Mouse (Mus musculus) liver, embryonic 18 days (tissue): ENCODE data around the gene Coa3. TPM values are rescaled to one million over a fixed set of nuclear protein-coding genes. Genes with fewer than 3 reads are reported as not detected.

ENCODE experiments used
- polyA plus RNA-seq: library from polyadenylated mRNA; depleted of rRNA; stranded (reverse); fragments of >200 nt; gene quantifications from 2 replicates; pipeline ENCODE4 v1.2.3, GENCODE M21; 2012; rRNA removed

Gene Coa3
- 47.0 and 49.6 TPM in 2 replicates for polyA plus RNA-seq

DNA sequence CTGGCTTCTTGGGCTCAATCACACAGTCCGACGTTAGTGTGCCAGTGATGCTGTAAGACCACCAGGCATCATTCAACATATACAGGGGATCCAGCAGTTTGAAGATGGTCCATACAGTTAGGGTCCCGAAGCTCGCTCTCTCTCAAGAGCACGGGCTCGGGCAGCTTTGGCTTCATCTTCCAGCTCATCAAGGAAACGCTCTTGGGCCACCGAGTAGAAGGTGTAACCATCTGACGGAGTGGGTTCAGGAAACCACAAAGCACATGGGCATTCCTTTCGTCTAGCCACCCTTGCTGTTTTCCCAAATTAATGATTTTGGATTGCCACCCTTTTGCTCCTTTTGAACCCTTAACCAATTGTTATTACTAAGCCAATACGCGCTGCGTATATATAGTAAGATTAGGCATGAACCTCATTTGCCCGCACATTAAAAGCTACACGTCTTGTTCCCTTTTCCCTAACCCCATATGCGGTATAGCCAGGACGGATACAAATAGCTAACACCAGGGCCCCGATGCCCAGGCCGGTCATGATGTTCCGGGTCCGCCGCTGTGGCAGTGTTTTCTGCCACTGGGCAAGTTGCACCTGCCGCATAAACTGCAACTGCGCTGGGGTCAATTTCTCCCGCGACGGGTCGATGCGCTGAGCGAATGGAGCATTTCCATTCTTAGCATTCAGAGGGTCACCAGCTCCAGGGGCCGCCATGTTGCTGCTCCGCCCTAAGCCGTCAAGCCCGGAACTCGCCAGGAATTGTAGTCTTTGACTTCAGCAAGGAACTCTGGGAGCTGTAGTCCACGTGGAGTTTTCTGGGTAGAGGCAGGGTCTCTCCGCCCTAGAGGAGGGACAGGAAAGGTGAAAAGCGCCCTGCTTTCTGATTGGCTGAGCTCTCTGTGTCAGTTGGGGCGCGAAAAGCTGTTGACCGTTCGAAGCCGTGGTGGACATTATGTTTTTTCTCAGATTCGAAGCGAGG is at the start of gene Coa3, which contains the start of gene Cntd1:
Gene Coa3 (minus strand): TSS at position 892 of the 970 bp plus-strand sequence.
Gene Cntd1 (plus strand): TSS at position 790 of the 970 bp plus-strand sequence.

DNA sequence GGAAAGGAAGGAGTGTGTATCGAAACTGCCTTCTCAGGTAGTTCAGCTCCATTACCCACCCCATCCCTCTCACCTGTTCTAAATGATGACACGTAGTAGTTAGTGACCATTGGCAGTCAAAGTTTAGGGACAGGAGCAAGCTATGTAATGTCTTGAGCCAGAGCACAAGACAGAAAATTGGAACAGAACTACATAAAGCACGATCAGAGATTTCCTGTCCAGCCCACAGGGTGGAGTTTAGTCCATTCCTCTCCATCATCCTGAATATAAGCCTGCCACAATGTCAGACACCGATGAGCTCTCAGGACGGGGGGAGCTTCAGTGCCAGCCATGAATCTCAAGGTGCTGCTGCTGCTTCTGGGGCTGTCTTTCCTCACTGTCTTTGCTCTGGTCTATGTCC is 45.8 kb upstream of the Coa3 start, which contains the start of gene Aoc2:
Gene Aoc2 (plus strand): TSS at position 301 of the 400 bp plus-strand sequence.

DNA sequence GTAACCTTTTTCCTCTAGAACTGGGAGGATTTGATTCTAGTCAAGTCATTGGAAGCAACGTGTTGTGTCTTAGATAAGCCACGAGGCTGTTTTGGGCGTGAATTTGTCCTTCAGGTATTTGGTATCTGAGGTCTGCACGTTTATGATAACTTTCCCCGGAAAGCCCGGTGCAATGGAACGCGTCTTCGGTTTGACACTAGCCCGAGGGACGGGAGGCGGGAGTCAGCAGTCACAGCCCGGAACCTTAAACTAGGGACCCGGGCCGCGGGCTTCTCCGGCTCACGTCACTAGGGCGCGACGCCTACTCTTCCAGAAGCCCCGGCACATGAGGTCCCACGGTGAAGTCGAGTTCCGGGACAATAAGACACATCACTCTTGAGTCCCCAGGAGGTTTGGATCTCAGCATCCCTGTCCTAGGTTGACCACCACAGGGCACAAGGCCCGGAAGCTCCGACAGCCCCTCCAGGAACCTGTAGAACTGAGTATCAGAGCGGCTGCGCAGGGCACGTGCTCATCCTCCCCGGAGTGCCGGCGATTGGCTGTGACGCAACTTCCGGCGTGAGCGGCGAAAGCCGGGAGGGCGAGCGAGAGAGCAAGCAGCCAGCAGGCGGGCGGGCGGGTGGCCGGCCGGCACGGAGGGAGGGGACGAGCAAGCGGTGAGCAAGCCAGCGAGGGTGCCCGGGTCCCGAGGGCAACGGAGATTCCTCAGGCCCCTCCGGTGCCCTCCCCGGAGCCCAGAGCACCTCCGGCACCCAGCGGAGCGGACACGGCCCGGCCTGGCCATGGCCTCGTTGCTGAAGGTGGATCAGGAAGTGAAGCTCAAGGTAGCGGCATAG is 37.0 kb upstream of the Coa3 start, which contains the start of gene Psme3:
Gene Psme3 (plus strand): TSS at position 549 of the 836 bp plus-strand sequence.

DNA sequence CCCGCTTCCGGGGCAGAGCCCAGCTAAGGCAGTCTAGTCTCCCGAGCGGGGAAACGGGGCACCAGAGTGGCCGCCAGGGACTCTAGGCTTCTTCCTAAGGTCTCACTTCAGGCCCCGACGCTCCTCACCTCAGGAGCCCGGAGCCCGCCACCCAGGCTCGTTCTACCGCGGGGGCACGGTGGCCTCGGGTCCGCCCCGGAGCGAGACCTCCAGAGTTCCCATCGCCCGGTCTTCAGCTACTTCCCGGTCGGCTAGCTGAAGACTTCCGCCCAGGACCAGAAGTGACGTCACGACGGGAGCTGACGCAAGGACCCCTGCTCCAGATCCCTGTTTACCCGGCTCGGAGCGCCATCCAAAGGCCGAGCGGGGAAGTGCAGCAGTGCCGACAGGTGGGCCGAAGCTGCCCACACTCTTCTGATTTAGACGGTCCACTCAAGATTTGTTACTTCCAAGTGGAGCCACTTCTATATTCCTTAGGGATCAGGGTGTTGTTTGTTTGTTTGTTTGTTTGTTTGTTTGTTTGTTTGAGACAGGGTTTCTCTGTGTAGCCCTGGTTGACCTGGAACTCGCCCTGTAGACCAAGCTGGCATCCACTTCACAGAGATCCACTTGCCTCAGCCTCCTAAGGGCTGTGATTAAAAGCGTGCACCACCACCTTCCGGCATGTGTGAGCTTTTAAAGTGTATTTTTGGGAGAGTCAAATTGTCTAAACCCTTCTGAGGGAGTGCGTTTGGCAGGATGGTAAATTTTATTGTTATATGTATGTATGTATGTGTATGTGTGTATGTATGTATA is 23.3 kb upstream of the Coa3 start, which contains the start of gene Becn1:
Gene Becn1 (minus strand): TSS at position 283 of the 795 bp plus-strand sequence.

DNA sequence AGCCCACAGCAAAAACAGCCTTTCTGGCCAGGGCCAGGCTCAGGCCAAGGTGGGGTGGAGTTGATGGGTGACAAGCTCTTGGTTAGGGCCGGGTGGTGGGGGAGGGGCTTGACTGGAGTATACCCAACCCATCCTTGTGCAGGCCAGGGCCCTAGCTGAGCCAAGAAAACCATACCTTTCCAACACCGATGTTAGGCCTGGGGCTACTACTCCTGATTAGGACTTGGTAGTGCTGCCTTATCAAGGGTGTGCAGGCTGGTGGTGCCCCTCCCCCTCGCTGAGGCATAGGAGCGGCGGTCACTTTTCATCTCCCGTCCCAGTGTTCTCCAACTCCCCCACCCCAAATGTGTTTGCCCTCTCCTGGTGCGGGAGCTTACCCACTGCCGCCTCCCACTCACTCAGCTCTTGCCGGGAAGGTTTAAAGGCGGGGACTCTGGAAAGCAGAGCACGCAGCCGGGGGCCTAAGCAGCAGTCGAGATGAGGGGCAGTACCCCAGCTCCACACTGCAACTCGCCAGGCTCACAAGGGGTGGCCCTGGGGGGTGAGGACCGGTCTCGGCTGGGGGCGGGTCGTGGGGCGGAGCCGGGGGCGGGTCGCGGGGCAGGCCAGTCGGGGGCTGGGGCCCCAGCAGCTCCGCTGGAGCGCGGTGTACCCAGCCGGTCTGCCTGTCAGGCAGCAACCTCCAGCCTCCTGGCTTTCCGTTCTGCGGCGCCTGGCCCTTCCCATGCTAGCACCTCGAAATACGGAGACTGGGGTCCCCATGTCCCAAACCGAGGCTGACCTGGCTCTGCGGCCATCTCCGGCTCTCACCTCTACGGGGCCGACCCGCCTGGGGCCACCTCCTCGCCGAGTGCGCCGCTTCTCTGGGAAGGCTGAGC is 18.7 kb downstream of the Coa3 start, which contains the start of gene Wnk4:
Gene Wnk4 (plus strand): TSS at position 620 of the 878 bp plus-strand sequence.

DNA sequence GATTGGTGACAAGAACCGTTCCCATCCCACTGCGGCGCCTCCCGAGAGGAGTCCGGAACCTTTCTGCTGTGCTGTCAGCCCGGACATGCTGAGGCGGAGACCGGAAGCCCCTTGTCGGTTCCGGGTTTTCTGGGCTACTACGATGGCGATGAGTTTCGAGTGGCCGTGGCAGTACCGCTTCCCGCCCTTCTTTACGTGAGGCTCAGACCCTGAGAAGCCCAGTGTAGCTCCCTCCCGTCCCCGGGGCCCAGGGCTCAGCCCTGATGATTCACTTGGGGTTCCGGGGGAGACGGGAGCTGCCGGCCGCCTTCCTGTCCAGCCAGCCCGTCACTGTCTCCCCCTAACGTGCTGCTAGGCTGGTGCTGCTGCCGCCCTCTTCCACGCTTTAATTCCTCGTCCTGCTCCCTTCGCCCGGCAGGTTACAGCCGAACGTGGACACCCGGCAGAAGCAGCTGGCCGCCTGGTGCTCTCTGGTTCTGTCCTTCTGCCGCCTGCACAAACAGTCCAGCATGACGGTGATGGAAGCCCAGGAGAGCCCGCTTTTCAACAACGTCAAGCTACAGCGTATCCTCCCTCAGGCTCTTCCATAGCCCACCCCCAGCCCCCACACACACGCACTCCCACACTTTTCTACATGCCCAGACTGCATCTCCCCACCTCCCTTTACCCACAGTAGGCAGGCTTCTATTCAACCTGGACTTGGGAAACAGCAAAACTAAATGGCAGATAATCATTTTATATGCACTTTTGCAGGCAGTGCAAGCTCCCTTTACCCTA is 25.1 kb downstream of the Coa3 start, which contains the start of gene Vps25:
Gene Vps25 (plus strand): TSS at position 95 of the 777 bp plus-strand sequence.

DNA sequence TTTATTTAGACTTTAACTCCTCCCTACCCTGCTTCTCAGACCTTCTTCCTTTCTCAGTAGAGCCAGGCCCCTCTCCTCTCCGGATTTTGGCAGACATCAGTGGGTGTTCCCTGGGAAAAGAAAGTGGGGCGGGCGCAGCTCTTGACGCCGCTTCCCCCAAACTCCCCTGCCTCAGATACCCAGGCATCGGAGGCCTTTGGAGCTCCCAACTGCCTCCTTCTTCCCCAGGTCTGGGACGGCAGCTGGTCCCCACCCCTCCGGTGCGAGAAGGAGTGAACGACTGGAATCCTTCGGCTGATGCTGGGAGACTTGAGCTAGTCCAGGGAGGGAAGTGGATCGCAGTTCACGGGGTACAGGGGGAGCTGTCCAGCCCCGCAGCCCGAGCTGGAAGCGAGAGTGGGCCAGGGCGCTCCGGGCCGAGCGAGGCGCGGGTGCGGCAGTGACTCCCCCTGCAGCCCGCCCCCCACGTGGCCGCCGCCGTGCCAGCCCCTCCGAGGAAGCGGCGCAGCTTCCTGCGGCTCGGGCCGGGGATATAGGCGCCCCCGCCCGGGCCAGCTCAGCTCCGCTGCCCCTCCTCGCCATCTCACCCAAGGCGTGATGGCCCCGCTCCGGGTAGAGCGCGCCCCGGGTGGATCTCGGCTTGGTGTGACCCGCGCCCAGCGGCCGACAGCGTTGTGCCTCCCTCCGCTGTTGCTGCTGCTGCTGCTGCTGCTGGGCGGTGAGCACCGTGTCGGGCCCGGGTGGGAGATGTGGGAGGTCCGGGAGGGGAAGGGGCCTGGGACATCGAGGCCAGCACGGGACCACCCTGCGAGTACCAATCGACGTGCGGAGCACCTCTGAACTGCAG is 32.8 kb downstream of the Coa3 start, which contains the start of gene Ramp2:
Gene Ramp2 (plus strand): TSS at position 174 of the 847 bp plus-strand sequence.

Other genes with a start within 250 kb of the Coa3 start
- 9.4 and 9.9 TPM in 2 replicates for gene Naglu, start 209.1 kb downstream of the Coa3 start, polyA plus RNA-seq
- gene Hsd17b1, start 200.7 kb downstream of the Coa3 start, polyA plus RNA-seq = 0.35 and 0.42 TPM in 2 replicates
- 30.0 and 30.3 TPM in 2 replicates for gene Coasy, start 196.5 kb downstream of the Coa3 start, polyA plus RNA-seq
- gene Mlx, start 191.8 kb downstream of the Coa3 start, polyA plus RNA-seq = 19.0 and 21.5 TPM in 2 replicates
- gene Psmc3ip, start 183.7 kb downstream of the Coa3 start, polyA plus RNA-seq = 7.1 and 7.6 TPM in 2 replicates
- gene Retreg3, start 159.2 kb downstream of the Coa3 start, polyA plus RNA-seq = 23.5 and 24.3 TPM in 2 replicates
- gene Tubg1, start 159.2 kb downstream of the Coa3 start, polyA plus RNA-seq = 6.0 and 6.3 TPM in 2 replicates
- 0.12 and 0.20 TPM in 2 replicates for gene Tubg2, start 123.2 kb downstream of the Coa3 start, polyA plus RNA-seq
- gene Cntnap1, start 108.6 kb downstream of the Coa3 start, polyA plus RNA-seq = 0.21 and 0.28 TPM in 2 replicates
- 2.0 and 2.4 TPM in 2 replicates for gene Plekhh3, start 107.8 kb downstream of the Coa3 start, polyA plus RNA-seq
- 0.04 and 0.05 TPM in 2 replicates for gene Ccr10, start 103.7 kb downstream of the Coa3 start, polyA plus RNA-seq
- 9.2 and 11.0 TPM in 2 replicates for gene Ezh1, start 52.7 kb downstream of the Coa3 start, polyA plus RNA-seq
- 26.7 and 28.2 TPM in 2 replicates for gene Ramp2, start 33.1 kb downstream of the Coa3 start, polyA plus RNA-seq
- 33.1 and 34.1 TPM in 2 replicates for gene Vps25, start 25.4 kb downstream of the Coa3 start, polyA plus RNA-seq
- gene Wnk4, start 18.5 kb downstream of the Coa3 start, polyA plus RNA-seq = 1.9 and 2.9 TPM in 2 replicates
- gene Cntd1, start 102 bp downstream of the Coa3 start, polyA plus RNA-seq = 0.25 and 0.51 TPM in 2 replicates
- 49.6 and 53.3 TPM in 2 replicates for gene Becn1, start 23.2 kb upstream of the Coa3 start, polyA plus RNA-seq
- 75.2 and 83.4 TPM in 2 replicates for gene Psme3, start 37.1 kb upstream of the Coa3 start, polyA plus RNA-seq
- gene Aoc2, start 45.9 kb upstream of the Coa3 start, polyA plus RNA-seq = 3.0 and 3.2 TPM in 2 replicates
- 0.20 and 0.29 TPM in 2 replicates for gene Aoc3, start 51.5 kb upstream of the Coa3 start, polyA plus RNA-seq
- gene G6pc, start 88.4 kb upstream of the Coa3 start, polyA plus RNA-seq = 41.2 and 49.0 TPM in 2 replicates
- 13.5 and 14.0 TPM in 2 replicates for gene Aarsd1, start 138.5 kb upstream of the Coa3 start, polyA plus RNA-seq
- gene Gm27029, start 145.7 kb upstream of the Coa3 start, polyA plus RNA-seq = 0.64 and 0.79 TPM in 2 replicates
- gene Rundc1, start 146.0 kb upstream of the Coa3 start, polyA plus RNA-seq = 4.3 and 4.5 TPM in 2 replicates
- 0.80 and 0.88 TPM in 2 replicates for gene Ptges3l, start 146.2 kb upstream of the Coa3 start, polyA plus RNA-seq
- gene Rpl27, start 163.2 kb upstream of the Coa3 start, polyA plus RNA-seq = 679 and 947 TPM in 2 replicates
- 47.2 and 49.9 TPM in 2 replicates for gene Ifi35, start 169.3 kb upstream of the Coa3 start, polyA plus RNA-seq
- 3.3 and 4.1 TPM in 2 replicates for gene Rnd2, start 185.9 kb upstream of the Coa3 start, polyA plus RNA-seq
- gene Vat1, start 187.1 kb upstream of the Coa3 start, polyA plus RNA-seq = 12.6 and 14.2 TPM in 2 replicates